Mouse (Mus musculus) neural tube, embryonic 11.5 days (tissue): ENCODE measurements around the gene Slc25a10. TPM values are rescaled to one million over a fixed set of nuclear protein-coding genes. Genes with fewer than 3 reads are reported as not detected.

Source experiments
- ATAC-seq: fragments of 200-750 bp; cut with Nextera tagmentation; 2 replicates; pipeline ENCODE4 v1.8.0; 2017; ENCODE audit warnings: moderate number of reproducible peaks, mild to moderate bottlenecking, moderate TSS enrichment, moderate library complexity; ENCODE audit not compliant: insufficient read depth, low FRiP score, low TSS enrichment
- DNase-seq: peaks from one replicate; pipeline ENCODE4 v3.0.0-alpha.2; 2015; ENCODE audit warnings: low spot score
- H3K27ac ChIP-seq: fragments of 300-500 bp; sonication (generic); 2 replicates; pipeline ENCODE4 v1.5.1; 2014; ENCODE audit warnings: low read depth, mild to moderate bottlenecking, low read length
- H3K27me3 ChIP-seq: fragments of 300-500 bp; sonication (generic); 2 replicates; pipeline ENCODE4 v1.6.1; 2014; ENCODE audit warnings: mild to moderate bottlenecking, low read length, mixed read lengths; ENCODE audit not compliant: control insufficient read depth, insufficient read depth
- H3K36me3 ChIP-seq: fragments of 300-500 bp; sonication (generic); 2 replicates; pipeline ENCODE4 v1.6.1; 2014; ENCODE audit warnings: mild to moderate bottlenecking, low read length, moderate library complexity, mixed read lengths; ENCODE audit not compliant: control insufficient read depth, insufficient read depth
- H3K4me1 ChIP-seq: fragments of 300-500 bp; sonication (generic); 2 replicates; pipeline ENCODE4 v1.6.1; 2014; ENCODE audit warnings: low read length, mixed read lengths; ENCODE audit not compliant: control insufficient read depth, insufficient read depth
- H3K4me2 ChIP-seq: fragments of 300-500 bp; sonication (generic); 2 replicates; pipeline ENCODE4 v1.6.1; 2014; ENCODE audit warnings: low read depth, mild to moderate bottlenecking, moderate library complexity
- H3K4me3 ChIP-seq: fragments of 300-500 bp; sonication (generic); 2 replicates; pipeline ENCODE4 v1.5.1; 2014; ENCODE audit warnings: low read depth, low read length
- H3K9ac ChIP-seq: fragments of 300-500 bp; sonication (generic); 2 replicates; pipeline ENCODE4 v1.6.1; 2014; ENCODE audit warnings: mild to moderate bottlenecking, low read length
- H3K9me3 ChIP-seq: fragments of 300-500 bp; sonication (generic); 2 replicates; pipeline ENCODE4 v1.6.1; 2016; ENCODE audit warnings: low read length; ENCODE audit not compliant: control insufficient read depth
- WGBS: fragments of 180-500 bp; shearing (Covaris S2); extraction: QIAGEN DNeasy Blood & Tissue Kit; methylation state at CpG from one replicate; pipeline ENCODE4 v1.1.7; 2014; 5-methylcytosine and 5-hydroxymethylcytosine counted together
- polyA plus RNA-seq: library from polyadenylated mRNA; unstranded; fragments of >200 nt; fragmentation: Nextera tagmentation; extraction: Ambion mirVana; gene quantifications from 2 replicates; pipeline ENCODE4 v1.2.1, GENCODE M21; 2014

Slc25a10 gene
- polyA plus RNA-seq, 1 experiment from 2014 or later, result 49.5 TPM

DNA sequence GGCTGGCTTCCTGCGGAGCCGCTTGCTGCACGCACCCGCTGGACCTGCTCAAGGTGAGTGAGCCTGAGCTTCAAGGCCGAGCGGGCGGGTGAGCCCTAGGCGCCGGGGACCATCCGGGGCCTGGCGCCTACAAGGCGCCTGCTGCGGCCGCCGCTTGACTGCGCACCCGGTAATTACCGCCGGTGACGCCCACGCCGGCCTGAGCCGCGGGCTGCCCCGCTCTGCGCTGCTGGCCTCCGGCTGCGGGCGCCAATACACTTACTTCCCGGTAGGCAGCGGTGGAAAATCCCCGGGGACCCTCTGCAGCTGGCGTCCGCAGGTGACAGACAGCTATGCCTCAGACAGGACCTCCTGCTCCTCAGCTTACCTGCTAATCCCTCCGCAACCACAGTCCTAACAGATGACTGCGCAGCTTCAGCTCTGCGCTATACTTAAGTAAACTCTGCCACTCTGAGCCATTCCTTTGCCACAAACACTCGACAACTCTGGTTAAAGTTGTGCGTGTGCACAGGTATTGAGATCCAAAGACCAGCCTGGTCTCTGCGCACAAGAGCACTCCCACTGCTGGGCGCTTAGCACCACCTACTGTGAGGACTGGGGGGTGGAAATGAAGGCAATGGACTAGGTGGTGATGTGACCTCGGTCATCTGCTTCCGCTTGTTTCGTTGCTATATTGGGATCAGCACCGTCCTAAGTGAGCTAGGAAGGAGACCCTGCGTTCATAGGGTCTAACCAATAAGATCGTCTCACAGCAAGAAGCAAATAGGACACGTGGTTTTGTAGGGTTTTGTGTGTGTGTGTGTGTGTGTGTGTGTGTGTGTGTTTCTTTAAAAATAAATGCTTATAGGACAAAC is 611 bp downstream of the Slc25a10 start:
- peak; percentile 45 for ATAC-seq
- WGBS, result 0% methylated on average over 43 of the region's 48 CpGs
- Histone ChIP-seq H3K27me3 (no peaks in the 10 kb centered on the region), H3K9me3 (no peaks in the 10 kb centered on the region), H3K27ac (peak overlapping the region; percentile 67), H3K4me3 (peak overlapping the region; percentile 88), H3K36me3 (peaks cover 15% of the 10 kb centered on the region), H3K4me1 (peaks cover 15% of the 10 kb centered on the region), H3K9ac (peak overlapping the region; percentile 81), H3K4me2 (peak overlapping the region; percentile 97)
- DNase-seq, result peak; percentile 49

DNA sequence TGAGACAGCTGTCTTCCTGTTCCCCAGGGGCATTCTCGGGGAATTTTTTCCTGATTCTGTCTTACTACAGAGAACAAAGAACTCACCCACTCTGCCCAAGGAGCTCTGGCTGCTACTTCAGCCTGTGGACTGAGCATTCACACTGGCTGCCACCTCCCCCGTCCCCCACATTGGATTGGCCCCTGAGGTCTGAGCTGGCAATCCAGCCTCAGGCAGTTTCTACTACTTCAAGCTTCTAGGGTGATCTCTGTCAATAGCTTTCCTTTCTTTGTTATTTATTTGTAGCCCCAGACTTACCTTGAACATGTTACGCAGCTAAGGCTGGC is 1.2 kb downstream of the Slc25a10 start:
- Histone ChIP-seq H3K27ac (no peak overlapping the region; the same call in 1 of the 2 replicates), H3K9ac (peak overlapping the region; percentile 39; the same call in 1 of the 2 replicates), H3K36me3 (peaks cover 14% of the 10 kb centered on the region), H3K4me3 (peak overlapping the region; percentile 88), H3K9me3 (no peaks in the 10 kb centered on the region), H3K27me3 (no peaks in the 10 kb centered on the region), H3K4me2 (peak overlapping the region; percentile 97), H3K4me1 (peaks cover 15% of the 10 kb centered on the region)
- DNase-seq, result no peak
- ATAC-seq, result no peak
- WGBS, result 27% methylated on average over 3 of the region's 3 CpGs

DNA sequence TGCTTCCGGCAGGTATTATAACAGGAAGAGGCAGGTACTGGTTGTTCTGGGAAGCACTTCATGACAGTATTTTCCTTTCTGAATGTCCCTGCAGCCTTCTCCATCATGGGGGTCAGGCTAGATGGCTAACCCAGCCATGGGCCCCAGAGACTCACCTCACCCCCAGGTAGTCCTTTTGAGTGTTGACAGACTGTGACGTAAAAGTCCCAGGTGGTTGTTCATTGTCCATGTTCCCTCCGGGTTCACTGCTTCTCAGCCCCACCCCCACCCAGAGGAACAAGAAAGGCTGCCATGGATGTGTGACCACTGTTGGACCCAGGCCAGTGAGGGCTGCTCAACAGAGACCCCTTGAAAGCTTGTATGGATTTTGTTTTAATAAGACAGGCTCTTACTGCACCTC is 1.7 kb downstream of the Slc25a10 start:
- WGBS, result 62% methylated on average over 3 of the region's 3 CpGs
- Histone ChIP-seq H3K9me3 (no peaks in the 10 kb centered on the region), H3K27ac (no peak overlapping the region), H3K4me3 (0 out of 2 replicates have a peak overlapping the region, but pooled peaks have one; percentile 88), H3K4me2 (peak overlapping the region; percentile 97), H3K4me1 (peaks cover 15% of the 10 kb centered on the region), H3K27me3 (no peaks in the 10 kb centered on the region), H3K9ac (peak overlapping the region; percentile 39; the same call in 1 of the 2 replicates), H3K36me3 (peaks cover 18% of the 10 kb centered on the region)
- no peak for DNase-seq
- no peak for ATAC-seq

DNA sequence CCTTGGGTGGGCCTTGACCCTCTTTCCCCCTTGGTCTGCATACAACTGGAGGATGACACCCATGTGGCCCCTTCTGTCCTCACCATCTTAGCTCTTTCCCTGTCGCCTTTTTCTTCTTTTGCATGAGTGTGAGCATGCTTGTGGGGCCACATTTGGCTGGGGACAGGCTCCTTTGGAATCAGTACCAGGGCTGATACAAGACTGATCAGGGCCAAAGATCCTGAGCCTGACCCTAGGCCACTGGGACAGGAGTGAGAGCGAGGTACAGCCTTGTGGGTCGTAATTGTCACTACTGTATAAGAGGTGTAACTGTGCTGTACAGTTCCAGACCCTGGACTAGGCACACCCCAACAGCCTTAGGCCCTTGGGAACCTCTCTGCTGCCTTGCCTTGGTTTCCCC is 2.3 kb downstream of the Slc25a10 start:
- Histone ChIP-seq H3K4me1 (peaks cover 15% of the 10 kb centered on the region), H3K36me3 (peaks cover 20% of the 10 kb centered on the region), H3K4me2 (no peak overlapping the region), H3K27ac (no peak overlapping the region), H3K9me3 (no peaks in the 10 kb centered on the region), H3K27me3 (no peaks in the 10 kb centered on the region), H3K9ac (no peak overlapping the region), H3K4me3 (no peak overlapping the region)
- WGBS, result 92% methylated on average over 3 of the region's 3 CpGs
- ATAC-seq, result no peak
- no peak for DNase-seq

DNA sequence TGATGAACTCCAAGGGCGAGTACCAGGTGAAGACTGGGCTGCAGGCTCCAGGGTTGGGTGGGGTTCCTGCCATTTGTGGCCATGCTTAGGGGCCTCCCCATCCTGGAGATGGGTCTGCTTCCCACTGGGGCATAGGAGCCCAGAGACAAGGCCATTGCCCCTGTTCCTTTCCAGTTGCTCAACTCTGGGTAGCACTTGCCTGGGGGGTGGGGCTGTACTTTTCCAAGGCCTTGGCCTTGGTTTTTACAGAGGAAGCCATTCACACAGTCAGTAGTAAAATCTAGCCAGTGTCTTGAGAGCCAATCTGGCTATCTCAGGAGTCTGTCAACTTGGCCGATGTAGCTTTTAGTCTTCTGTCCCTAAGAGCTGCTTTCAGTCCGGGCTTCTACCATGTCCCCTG is 5.8 kb downstream of the Slc25a10 start:
- H3K4me1 ChIP-seq, result 0 out of 2 replicates have a peak, but pooled peaks cover 3% of the 10 kb centered on the region
- no peak for DNase-seq
- no peaks in the 10 kb centered on the region for H3K27me3 ChIP-seq
- H3K27ac ChIP-seq, result no peak overlapping the region
- ATAC-seq, result no peak
- H3K4me2 ChIP-seq, result no peak overlapping the region
- H3K9ac ChIP-seq, result no peak overlapping the region
- WGBS, result 94% methylated on average over 3 of the region's 3 CpGs
- H3K9me3 ChIP-seq, result no peaks in the 10 kb centered on the region
- H3K36me3 ChIP-seq, result peaks cover 20% of the 10 kb centered on the region
- no peak overlapping the region for H3K4me3 ChIP-seq

DNA sequence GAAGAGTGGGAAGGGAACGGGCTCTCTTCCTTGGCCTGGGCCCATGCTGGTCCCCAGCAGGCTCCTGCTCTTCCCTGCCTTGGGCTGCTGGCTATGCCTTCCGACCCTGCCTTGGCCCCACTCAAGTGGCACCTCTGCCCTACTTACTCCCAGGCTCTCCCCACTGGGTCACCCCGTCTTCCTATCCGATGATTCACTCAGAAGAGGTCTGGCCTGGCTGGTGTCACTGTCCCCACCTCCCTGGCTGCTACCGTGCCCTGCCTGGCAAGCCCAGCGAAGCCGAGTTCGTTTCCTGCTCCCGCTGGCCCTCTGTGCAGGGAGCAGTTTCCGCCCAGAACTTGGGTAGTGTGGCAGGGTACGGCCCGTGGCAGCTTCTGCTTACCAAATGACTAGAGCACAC is 6.6 kb downstream of the Slc25a10 start:
- Histone ChIP-seq H3K4me2 (no peak overlapping the region), H3K4me3 (no peak overlapping the region), H3K4me1 (0 out of 2 replicates have a peak, but pooled peaks cover under 1% of the 10 kb centered on the region), H3K9me3 (no peaks in the 10 kb centered on the region), H3K9ac (no peak overlapping the region), H3K36me3 (peaks cover 20% of the 10 kb centered on the region), H3K27me3 (no peaks in the 10 kb centered on the region), H3K27ac (no peak overlapping the region)
- DNase-seq (no peak), ATAC-seq (no peak)
- 96% methylated on average over 12 of the region's 12 CpGs for WGBS

DNA sequence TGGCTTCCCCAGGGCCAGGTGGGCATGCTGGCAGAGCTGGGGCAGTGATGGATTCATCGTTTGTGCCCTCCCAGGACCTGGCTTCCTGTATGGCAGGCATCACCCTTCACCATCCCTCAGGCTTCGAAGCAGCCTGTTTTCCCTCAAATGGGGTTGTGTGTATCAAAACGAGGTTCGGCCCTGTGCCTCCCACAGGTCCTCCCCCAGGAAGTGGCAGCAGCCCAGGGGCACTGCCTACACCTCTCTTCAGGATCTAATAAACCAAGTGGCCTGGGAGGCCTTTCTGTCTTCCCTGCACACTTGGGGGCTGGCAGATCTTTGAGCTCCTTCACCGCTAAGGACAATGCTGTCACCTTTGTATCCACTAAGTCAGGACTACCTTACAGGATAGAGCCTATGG is 7.3 kb downstream of the Slc25a10 start:
- Histone ChIP-seq H3K4me2 (no peak overlapping the region), H3K9ac (no peak overlapping the region), H3K36me3 (peaks cover 20% of the 10 kb centered on the region), H3K4me1 (no peaks in the 10 kb centered on the region), H3K4me3 (no peak overlapping the region), H3K27ac (no peak overlapping the region), H3K27me3 (no peaks in the 10 kb centered on the region), H3K9me3 (no peaks in the 10 kb centered on the region)
- WGBS, result 93% methylated on average over 5 of the region's 5 CpGs
- no peak for ATAC-seq
- DNase-seq, result no peak

DNA sequence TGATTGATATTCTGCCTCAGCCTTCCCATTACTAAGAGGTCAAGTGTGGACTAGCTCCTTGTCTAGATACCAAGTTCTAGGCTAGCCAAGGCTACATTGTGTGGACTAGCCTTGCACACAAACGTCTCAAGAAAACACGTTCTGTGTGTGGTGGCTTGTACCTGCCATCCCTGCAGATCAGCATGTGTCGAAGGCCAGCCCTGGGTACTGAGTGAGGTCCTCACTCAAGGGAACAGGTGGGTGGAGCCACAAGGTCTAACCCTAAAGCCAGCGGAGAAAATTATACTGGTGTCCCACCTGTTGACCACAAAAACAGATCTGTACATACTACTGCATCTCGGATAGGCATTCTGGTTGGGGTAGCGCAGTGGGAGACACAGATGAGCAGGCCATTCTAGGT is 8.3 kb downstream of the Slc25a10 start:
- Histone ChIP-seq H3K9ac (no peak overlapping the region), H3K4me3 (no peak overlapping the region), H3K27me3 (no peaks in the 10 kb centered on the region), H3K36me3 (peaks cover 14% of the 10 kb centered on the region), H3K4me1 (no peaks in the 10 kb centered on the region), H3K9me3 (no peaks in the 10 kb centered on the region), H3K27ac (no peak overlapping the region), H3K4me2 (no peak overlapping the region)
- 82% methylated on average over 6 of the region's 6 CpGs for WGBS
- ATAC-seq (no peak), DNase-seq (no peak)

DNA sequence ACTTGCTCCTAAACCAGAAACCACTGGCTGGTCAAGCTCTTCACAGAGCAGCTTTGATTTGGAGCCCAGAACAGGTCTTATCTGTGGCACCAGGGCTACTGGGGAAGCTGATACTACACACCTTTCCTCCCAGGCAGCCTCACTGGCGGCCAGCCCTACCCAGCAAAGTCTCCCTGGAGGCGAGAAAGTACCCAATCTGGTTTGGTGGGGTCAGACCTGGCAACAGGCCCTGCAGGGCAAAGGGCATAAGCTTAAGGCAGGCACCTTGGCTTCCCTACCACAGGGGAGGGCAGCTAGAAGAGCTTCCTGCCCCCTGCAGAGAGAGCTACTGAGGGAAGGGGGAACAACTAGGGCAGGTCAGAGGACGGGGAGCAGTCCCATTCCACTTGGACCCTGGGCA is 8.7 kb downstream of the Slc25a10 start:
- no peak for ATAC-seq
- no peaks in the 10 kb centered on the region for H3K4me1 ChIP-seq
- H3K27me3 ChIP-seq, result no peaks in the 10 kb centered on the region
- DNase-seq, result no peak
- no peak overlapping the region for H3K9ac ChIP-seq
- 27% methylated on average over 3 of the region's 3 CpGs for WGBS
- H3K9me3 ChIP-seq, result no peaks in the 10 kb centered on the region
- no peak overlapping the region for H3K4me3 ChIP-seq
- H3K36me3 ChIP-seq, result peaks cover 13% of the 10 kb centered on the region
- no peak overlapping the region for H3K4me2 ChIP-seq
- no peak overlapping the region for H3K27ac ChIP-seq
